Mouse (Mus musculus): ENCODE measurements around the gene Gldc.

DNA sequence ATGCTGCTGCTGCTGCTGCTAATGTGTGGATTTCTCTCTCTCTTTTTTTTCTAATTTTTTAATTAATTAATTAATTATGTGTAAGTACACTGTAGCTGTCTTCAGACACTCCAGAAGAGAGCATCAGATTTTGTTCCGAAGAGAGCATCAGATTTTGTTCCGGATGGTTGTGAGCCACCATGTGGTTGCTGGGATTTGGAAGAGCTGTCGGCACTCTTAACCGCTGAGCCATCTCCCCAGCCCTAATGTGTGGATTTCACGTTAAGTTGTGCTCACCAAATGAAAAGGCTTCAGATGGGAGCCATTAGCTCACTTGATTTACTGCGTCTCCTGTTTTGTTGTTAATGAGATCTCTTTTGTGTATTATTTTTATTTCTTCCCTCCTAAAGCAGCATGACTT lies 85.1 kb downstream of the Gldc start:
- TF ChIP-seq FLI1 (IDR thresholded peaks at IDR 0.05; ENCODE audit: low read length) (no peak), GATA1 (IDR thresholded peaks at IDR 0.05; ENCODE audit: borderline replicate concordance, low read length) (no peak)

Data from megakaryocyte, embryonic 14.5 days (primary cell).